Mouse (Mus musculus) embryo, embryonic 10.5 days (tissue): ENCODE measurements around the gene Kank3.

ENCODE experiments used
- DNase-seq: peaks from one replicate; pipeline ENCODE4 v3.0.0-alpha.2; 2015; ENCODE audit warnings: low spot score

Gene Kank3

DNA sequence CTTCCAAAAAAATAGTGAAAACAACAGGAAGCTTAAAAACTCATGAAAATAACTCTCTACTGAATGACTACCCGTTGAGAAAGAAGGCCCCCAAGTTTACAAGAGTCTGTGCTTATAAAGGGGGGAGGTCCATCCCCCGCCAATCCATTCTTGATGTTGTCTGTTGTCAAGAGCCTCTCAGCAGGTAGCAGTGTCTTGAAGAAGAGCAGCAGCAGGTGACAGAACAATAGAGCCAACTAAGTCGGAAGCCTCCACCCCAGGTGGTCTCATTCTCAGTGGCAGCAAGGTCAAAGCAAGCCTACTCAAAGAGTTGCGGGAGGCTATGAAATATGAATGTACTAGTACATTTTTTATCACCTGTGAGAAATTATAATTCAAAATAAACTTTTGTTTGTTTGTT is 47.5 kb downstream of the Kank3 start:
- DNase-seq, result no peak

DNA sequence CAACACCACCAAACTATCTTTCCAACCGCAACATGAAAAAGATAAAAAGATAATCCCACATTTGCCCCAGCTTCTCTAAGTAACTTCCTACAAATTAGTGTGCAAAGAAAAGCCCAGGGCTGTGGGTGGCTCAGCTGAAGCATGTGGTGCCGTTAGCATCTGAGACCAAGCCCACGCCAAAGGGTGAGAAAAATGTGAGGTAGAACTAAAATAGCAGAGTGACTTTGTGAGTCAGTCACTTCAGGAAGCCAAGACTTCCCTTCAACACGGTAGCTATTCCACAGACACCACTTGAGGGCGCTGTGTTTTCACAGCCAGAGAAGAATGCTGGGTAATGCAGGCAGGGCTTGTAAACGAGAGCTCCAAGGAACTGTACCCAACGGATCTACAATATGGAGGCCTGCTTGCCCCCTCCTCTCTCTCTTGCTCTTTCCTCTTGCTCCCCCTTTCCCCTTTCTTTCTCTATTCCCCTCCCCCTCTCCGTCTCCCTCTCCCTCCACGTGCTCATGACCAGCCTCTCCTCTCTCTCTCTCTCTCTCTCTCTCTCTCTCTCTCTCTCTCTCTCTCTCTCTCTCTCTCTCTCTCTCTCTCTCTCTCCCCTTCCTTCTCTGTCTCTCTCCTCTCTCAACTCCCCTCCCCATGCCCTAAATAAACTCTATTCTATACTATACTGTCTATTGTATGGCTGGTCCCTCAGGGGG is 55.2 kb downstream of the Kank3 start:
- DNase-seq, result peak; percentile 68
